Mouse (Mus musculus) kidney, embryonic 15.5 days (tissue): ENCODE results near the gene Myo9b. TPM values are rescaled to one million over a fixed set of nuclear protein-coding genes. Genes with fewer than 3 reads are reported as not detected.
A peak's percentile ranks its signal among the peaks of the same experiment; 100 is the strongest.
"Not testable (repeated sequence)": the region's sequence is repeated elsewhere in the genome, so short reads cannot be mapped to it uniquely, and the experiment has no call there.

ENCODE experiments used
- ATAC-seq: fragments of 200-750 bp; cut with Nextera tagmentation; replicated peaks from 2 replicates; pipeline ENCODE4 v1.8.0; 2017; ENCODE audit warnings: moderate TSS enrichment; ENCODE audit not compliant: low FRiP score
- H3K27ac ChIP-seq: fragments of 300-500 bp; sonication (generic); 2 replicates; pipeline ENCODE4 v1.5.1; 2015; ENCODE audit warnings: mild to moderate bottlenecking, inconsistent platforms
- H3K27me3 ChIP-seq: fragments of 300-500 bp; sonication (generic); 2 replicates; pipeline ENCODE4 v1.6.1; 2015; ENCODE audit warnings: inconsistent platforms
- H3K36me3 ChIP-seq: fragments of 300-500 bp; sonication (generic); 2 replicates; pipeline ENCODE4 v1.6.1; 2015; ENCODE audit warnings: inconsistent platforms
- H3K4me1 ChIP-seq: fragments of 300-500 bp; sonication (generic); 2 replicates; pipeline ENCODE4 v1.6.1; 2015; ENCODE audit warnings: inconsistent platforms
- H3K4me2 ChIP-seq: fragments of 300-500 bp; sonication (generic); 2 replicates; pipeline ENCODE4 v1.6.1; 2015; ENCODE audit warnings: moderate library complexity, mild to moderate bottlenecking, inconsistent platforms
- H3K4me3 ChIP-seq: fragments of 300-500 bp; sonication (generic); replicated peaks from 2 replicates; pipeline ENCODE4 v1.5.1; 2015; ENCODE audit warnings: mild to moderate bottlenecking, inconsistent platforms
- H3K9ac ChIP-seq: fragments of 300-500 bp; sonication (generic); 2 replicates; pipeline ENCODE4 v1.6.1; 2015; ENCODE audit warnings: mild to moderate bottlenecking, inconsistent platforms
- H3K9me3 ChIP-seq: fragments of 300-500 bp; sonication (generic); replicated peaks from 2 replicates; pipeline ENCODE4 v1.6.1; 2016; ENCODE audit warnings: inconsistent platforms
- WGBS: fragments of 180-500 bp; shearing (Covaris S2); methylation state at CpG from one replicate; pipeline ENCODE4 v1.1.7; 2015; ENCODE audit warnings: mixed read lengths; 5-methylcytosine and 5-hydroxymethylcytosine counted together
- polyA plus RNA-seq: library from polyadenylated mRNA; unstranded; fragments of >200 nt; fragmentation: Nextera tagmentation; extraction: Ambion mirVana; gene quantifications from 2 replicates; pipeline ENCODE4 v1.2.1, GENCODE M21; 2015

The Myo9b gene
- polyA plus RNA-seq, 1 experiment from 2014 or later, result 23.6 TPM

GRCm38 (mm10) chr8:71322939-71323338 lies 50.4 kb downstream of the Myo9b start:
- Histone ChIP-seq H3K4me2 (no peak overlapping the region), H3K36me3 (peaks cover 64% of the 10 kb centered on the region), H3K4me3 (no peak overlapping the region), H3K27me3 (no peaks in the 10 kb centered on the region), H3K9ac (no peak overlapping the region), H3K9me3 (no peaks in the 10 kb centered on the region), H3K4me1 (no peaks in the 10 kb centered on the region), H3K27ac (no peak overlapping the region)
- ATAC-seq, result no peak
- 94% methylated on average over 3 of the region's 3 CpGs for WGBS

- WGBS, result 87% methylated on average over 1 of the region's 1 CpGs
- Histone ChIP-seq H3K9ac (no peak overlapping the region), H3K4me2 (no peak overlapping the region), H3K27ac (no peak overlapping the region), H3K27me3 (no peaks in the 10 kb centered on the region), H3K36me3 (peaks cover 78% of the 10 kb centered on the region), H3K9me3 (no peaks in the 10 kb centered on the region), H3K4me3 (no peak overlapping the region), H3K4me1 (no peaks in the 10 kb centered on the region)
- ATAC-seq, result no peak
Observed at GRCm38 (mm10) chr8:71324848-71325247, 52.3 kb downstream of the Myo9b start.

GRCm38 (mm10) chr8:71337834-71338233 lies 65.3 kb downstream of the Myo9b start:
- H3K4me1 ChIP-seq, H3K9ac ChIP-seq, ATAC-seq, H3K9me3 ChIP-seq, H3K27me3 ChIP-seq, H3K4me2 ChIP-seq, H3K4me3 ChIP-seq, H3K27ac ChIP-seq: not testable (repeated sequence)
- 93% methylated on average over 6 of the region's 6 CpGs for WGBS
- H3K36me3 ChIP-seq, result peaks cover 59% of the 10 kb centered on the region

- 80% methylated on average over 5 of the region's 5 CpGs for WGBS
- H3K27ac ChIP-seq, result no peak overlapping the region
- no peak overlapping the region for H3K4me3 ChIP-seq
- no peaks in the 10 kb centered on the region for H3K9me3 ChIP-seq
- no peaks in the 10 kb centered on the region for H3K27me3 ChIP-seq
- H3K9ac ChIP-seq, result no peak overlapping the region
- H3K4me1 ChIP-seq, result no peaks in the 10 kb centered on the region
- peaks cover 69% of the 10 kb centered on the region for H3K36me3 ChIP-seq
- H3K4me2 ChIP-seq, result no peak overlapping the region
- no peak for ATAC-seq
Observed at GRCm38 (mm10) chr8:71340625-71341024, 68.1 kb downstream of the Myo9b start.

- H3K36me3 ChIP-seq, result peaks cover 96% of the 10 kb centered on the region
- WGBS, result 90% methylated on average over 1 of the region's 1 CpGs
- no peak overlapping the region for H3K27ac ChIP-seq
- H3K4me2 ChIP-seq, result no peak overlapping the region
- H3K27me3 ChIP-seq, result no peaks in the 10 kb centered on the region
- H3K4me1 ChIP-seq, result no peaks in the 10 kb centered on the region
- no peak overlapping the region for H3K4me3 ChIP-seq
- no peak overlapping the region for H3K9ac ChIP-seq
- no peak for ATAC-seq
- H3K9me3 ChIP-seq, result no peaks in the 10 kb centered on the region
Observed at GRCm38 (mm10) chr8:71346581-71346980, 74.1 kb downstream of the Myo9b start.

GRCm38 (mm10) chr8:71351117-71351516 lies 78.6 kb downstream of the Myo9b start:
- no peak overlapping the region for H3K4me2 ChIP-seq
- H3K36me3 ChIP-seq, result peaks cover 97% of the 10 kb centered on the region
- ATAC-seq, result no peak
- H3K27ac ChIP-seq, result no peak overlapping the region
- H3K9ac ChIP-seq, result no peak overlapping the region
- H3K27me3 ChIP-seq, result no peaks in the 10 kb centered on the region
- 70% methylated on average over 3 of the region's 3 CpGs for WGBS
- no peaks in the 10 kb centered on the region for H3K9me3 ChIP-seq
- no peak overlapping the region for H3K4me3 ChIP-seq
- H3K4me1 ChIP-seq, result no peaks in the 10 kb centered on the region

GRCm38 (mm10) chr8:71351520-71351919 lies 79.0 kb downstream of the Myo9b start:
- H3K4me1 ChIP-seq, result no peaks in the 10 kb centered on the region
- H3K4me3 ChIP-seq, result no peak overlapping the region
- H3K27ac ChIP-seq, result no peak overlapping the region
- H3K9me3 ChIP-seq, result no peaks in the 10 kb centered on the region
- no peak for ATAC-seq
- H3K27me3 ChIP-seq, result no peaks in the 10 kb centered on the region
- peaks cover 97% of the 10 kb centered on the region for H3K36me3 ChIP-seq
- WGBS, result 97% methylated on average over 1 of the region's 1 CpGs
- H3K4me2 ChIP-seq, result no peak overlapping the region
- H3K9ac ChIP-seq, result no peak overlapping the region

GRCm38 (mm10) chr8:71358026-71358425 lies 85.5 kb downstream of the Myo9b start:
- H3K4me2 ChIP-seq, result no peak overlapping the region
- H3K9me3 ChIP-seq, result no peaks in the 10 kb centered on the region
- H3K27me3 ChIP-seq, result no peaks in the 10 kb centered on the region
- H3K27ac ChIP-seq, result no peak overlapping the region
- H3K9ac ChIP-seq, result no peak overlapping the region
- 81% methylated on average over 3 of the region's 3 CpGs for WGBS
- peaks cover 83% of the 10 kb centered on the region for H3K36me3 ChIP-seq
- no peaks in the 10 kb centered on the region for H3K4me1 ChIP-seq
- H3K4me3 ChIP-seq, result no peak overlapping the region
- no peak for ATAC-seq

- Histone ChIP-seq H3K4me3 (peak within 1 kb of the TSS; percentile 71), H3K27ac (peak within 1 kb of the TSS; percentile 95), H3K4me1 (peaks cover 29% of the 10 kb centered on the region), H3K36me3 (peaks cover 18% of the 10 kb centered on the region), H3K27me3 (no peaks in the 10 kb centered on the region), H3K9me3 (no peaks in the 10 kb centered on the region), H3K4me2 (peak within 1 kb of the TSS; percentile 84), H3K9ac (peak within 1 kb of the TSS; percentile 65)
- under 1% methylated on average over 56 of the region's 56 CpGs for whole genome bisulfite sequencing
- ATAC-seq, result peak; percentile 85
Observed at GRCm38 (mm10) chr8:71366771-71367528, 94.4 kb downstream of the Myo9b start, which contains the start of gene Use1. Gene Use1, plus strand, starts transcription at chr8:71366848.

GRCm38 (mm10) chr8:71367529-71368176 lies 95.1 kb downstream of the Myo9b start:
- peak overlapping the region; percentile 84 for H3K4me2 ChIP-seq
- H3K36me3 ChIP-seq, result peaks cover 24% of the 10 kb centered on the region
- H3K4me3 ChIP-seq, result peak overlapping the region; percentile 71
- ATAC-seq, result no peak; the same call in 1 of the 2 replicates
- 44% methylated on average over 17 of the region's 17 CpGs for WGBS
- H3K27me3 ChIP-seq, result no peaks in the 10 kb centered on the region
- peak overlapping the region; percentile 65 for H3K9ac ChIP-seq
- peaks cover 31% of the 10 kb centered on the region for H3K4me1 ChIP-seq
- peak overlapping the region; percentile 95 for H3K27ac ChIP-seq
- H3K9me3 ChIP-seq, result no peaks in the 10 kb centered on the region

GRCm38 (mm10) chr8:71368366-71368765 lies 95.9 kb downstream of the Myo9b start:
- Histone ChIP-seq H3K27ac (peak overlapping the region; percentile 95; the same call in 1 of the 2 replicates), H3K9ac (no peak overlapping the region), H3K4me3 (peak overlapping the region; percentile 71), H3K4me2 (peak overlapping the region; percentile 84), H3K9me3 (no peaks in the 10 kb centered on the region), H3K36me3 (peaks cover 31% of the 10 kb centered on the region), H3K27me3 (no peaks in the 10 kb centered on the region), H3K4me1 (peaks cover 31% of the 10 kb centered on the region)
- ATAC-seq, result no peak

GRCm38 (mm10) chr8:71369040-71369718 lies 96.7 kb downstream of the Myo9b start:
- Histone ChIP-seq H3K27me3 (no peaks in the 10 kb centered on the region), H3K4me3 (no peak overlapping the region), H3K36me3 (peaks cover 39% of the 10 kb centered on the region), H3K27ac (no peak overlapping the region), H3K9me3 (no peaks in the 10 kb centered on the region), H3K4me2 (no peak overlapping the region), H3K4me1 (peaks cover 31% of the 10 kb centered on the region), H3K9ac (no peak overlapping the region)
- WGBS, result 94% methylated on average over 10 of the region's 10 CpGs
- ATAC-seq, result no peak
